Mouse (Mus musculus) R1 (cell line): ENCODE data around the gene Abhd14b.

Experiments used
- DNase-seq: peaks from one replicate; pipeline ENCODE4 v3.0.0-alpha.2; 2018; ENCODE audit warnings: low read depth, low spot score

The Abhd14b gene

DNA sequence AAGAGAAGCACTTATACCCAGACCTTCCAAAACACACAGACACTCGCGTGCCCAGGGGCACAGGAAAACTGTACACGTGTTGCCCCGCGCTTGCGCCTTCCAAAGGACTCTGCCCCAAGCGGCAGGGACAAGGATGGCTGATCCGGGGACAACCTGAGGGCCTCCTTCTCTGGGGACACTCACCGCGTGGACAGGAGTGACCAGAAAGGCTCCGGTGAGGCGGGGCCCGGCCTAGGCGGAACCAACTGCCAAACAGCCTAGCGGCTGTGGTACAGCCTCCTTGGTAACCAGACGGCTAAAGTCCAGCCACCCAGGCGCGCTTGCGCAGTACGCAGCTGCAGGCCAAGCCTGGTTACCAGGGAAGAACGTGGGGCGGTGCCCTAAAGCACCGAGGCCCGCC, at the start of gene Abhd14b, which contains the start of gene Abhd14a:
Gene Abhd14b, plus strand, starts transcription at position 112 of the 400 bp plus-strand sequence.
Gene Abhd14a, minus strand, starts transcription at position 331 of the 400 bp plus-strand sequence.
- peak; percentile 89 for DNase-seq

DNA sequence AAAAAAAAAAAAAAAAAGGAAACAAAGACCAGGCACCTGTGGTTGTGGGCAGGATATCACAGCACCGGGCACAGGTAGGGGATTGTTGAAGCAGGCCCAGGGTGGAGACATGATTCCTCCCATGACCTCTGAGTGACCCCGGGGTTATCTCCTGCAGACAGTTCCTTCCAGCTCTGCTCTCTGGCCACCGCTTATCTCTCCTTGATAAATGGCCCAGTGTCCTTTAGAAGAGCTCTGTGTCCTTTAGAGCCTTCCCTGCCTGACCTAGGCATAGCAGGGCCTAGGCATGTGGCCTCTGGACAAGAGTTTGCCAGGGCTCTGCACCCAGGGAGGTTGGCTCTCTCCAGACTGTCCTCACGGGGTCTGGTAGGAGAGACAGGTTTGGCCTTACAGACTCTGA, 49.5 kb upstream of the Abhd14b start:
- DNase-seq = no peak

- no peak for DNase-seq
Observed at GRCm38 (mm10) chr9:106398667-106399311, 48.5 kb upstream of the Abhd14b start.

DNA sequence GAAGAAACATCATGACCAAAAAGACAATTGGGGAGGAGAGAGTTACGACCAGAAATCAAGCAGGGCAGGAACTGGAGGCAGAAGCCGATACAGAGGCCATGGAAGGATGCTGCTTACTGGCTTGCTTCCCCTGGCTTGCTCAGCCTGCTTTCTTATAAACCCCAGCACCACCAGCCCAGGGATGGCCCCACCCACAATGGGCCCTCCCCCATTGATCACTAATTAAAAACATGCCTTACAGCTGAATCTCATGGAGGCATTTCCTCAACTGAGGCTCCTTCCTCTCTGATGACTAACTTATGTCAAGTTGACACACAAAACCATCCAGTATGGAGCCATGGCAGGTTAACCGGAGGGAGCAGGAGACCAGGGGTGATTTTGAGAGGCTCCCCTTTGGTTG, 47.5 kb upstream of the Abhd14b start:
- DNase-seq = no peak

DNA sequence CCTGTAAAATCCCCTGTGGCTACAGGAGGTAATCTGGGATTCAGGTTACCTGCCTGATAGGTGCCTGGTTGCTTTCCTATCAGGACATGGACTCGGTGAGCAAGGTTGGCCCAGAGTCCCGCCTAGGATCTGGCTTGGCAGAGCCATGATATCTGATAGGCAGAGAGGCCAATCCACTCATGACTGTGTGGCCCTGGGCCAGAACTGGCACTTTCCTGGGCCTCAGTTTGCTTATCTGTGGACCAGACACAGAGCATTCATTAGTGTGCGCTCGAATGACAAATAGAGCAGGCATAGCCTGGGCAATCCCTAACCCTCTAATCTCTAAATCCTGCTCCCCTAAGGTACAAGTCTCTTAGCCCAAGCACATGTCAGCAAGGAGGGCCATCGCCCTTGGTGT, 45.1 kb upstream of the Abhd14b start:
- no peak for DNase-seq

DNA sequence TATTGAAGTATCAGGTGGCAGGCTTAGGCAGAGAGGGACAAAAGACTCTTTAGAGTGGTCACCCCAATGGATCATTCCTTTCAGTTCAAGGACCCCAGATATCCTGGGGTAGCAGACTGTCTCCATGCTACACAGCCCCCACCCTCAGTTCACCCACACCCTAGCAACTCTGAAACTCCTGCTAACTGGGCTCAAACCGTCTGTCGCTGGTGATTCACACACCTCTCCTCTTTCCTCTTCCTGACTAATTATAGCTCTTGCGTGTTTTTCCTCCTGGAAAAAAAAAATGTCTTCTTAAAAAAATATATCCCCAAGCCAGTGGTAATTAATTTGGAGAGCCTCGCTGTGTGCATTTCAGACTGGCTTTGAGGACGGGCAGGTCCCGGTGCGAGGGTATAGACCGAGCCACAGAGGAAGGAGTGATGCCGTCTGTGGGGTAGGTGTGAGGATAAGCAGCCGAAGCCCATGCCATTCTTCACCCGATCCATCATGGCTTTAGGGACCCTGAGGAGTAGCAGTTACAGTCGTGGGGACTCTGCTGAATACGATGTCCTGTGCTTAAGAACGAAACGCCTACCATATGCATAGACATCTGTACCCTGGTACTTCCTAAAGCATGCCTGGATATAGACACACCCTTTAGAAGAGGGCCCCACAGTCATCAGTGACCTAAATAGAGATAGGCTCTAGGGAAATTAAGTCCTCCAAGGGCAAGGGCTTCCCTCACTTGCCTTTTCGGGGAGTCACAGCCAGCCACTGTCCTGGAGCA, 44.5 kb upstream of the Abhd14b start:
- DNase-seq = no peak

- no peak for DNase-seq
Observed at GRCm38 (mm10) chr9:106405275-106405674, 42.0 kb upstream of the Abhd14b start.

DNA sequence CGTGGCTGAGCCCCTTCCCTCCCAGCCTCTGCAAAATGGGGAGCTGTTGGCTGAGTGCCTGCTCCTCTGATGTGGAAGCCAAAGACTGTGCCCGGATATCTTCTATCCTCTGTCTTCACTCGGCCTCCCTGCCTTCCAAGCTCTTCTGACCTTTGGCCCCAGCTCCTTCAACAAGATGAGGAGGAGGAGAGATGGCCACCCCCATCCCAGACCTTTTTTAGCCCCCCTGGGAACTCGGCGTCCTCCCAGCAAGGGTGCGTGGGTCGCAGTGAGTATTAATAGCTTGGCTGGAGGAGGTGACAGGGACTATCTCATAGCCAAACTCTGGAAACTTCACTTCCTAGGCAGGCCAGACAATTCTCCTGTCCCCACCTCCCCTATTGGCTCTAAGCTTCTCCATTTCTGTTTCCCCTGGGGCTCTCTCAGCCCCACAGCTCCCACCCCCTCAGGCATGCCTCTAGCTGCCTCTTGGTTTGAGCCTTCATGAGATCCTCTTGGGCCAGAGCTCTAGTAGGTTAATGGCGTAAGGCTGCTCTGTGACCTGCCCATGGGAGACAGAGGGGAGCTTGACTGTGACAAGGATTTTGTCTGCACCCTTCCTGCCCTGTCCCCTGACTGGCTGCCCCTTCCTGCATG, 40.7 kb upstream of the Abhd14b start:
- DNase-seq = no peak

GRCm38 (mm10) chr9:106409096-106409495, 38.2 kb upstream of the Abhd14b start:
- peak; percentile 44 for DNase-seq

GRCm38 (mm10) chr9:106410086-106410650, 37.1 kb upstream of the Abhd14b start:
- no peak for DNase-seq

GRCm38 (mm10) chr9:106411091-106411594, 36.1 kb upstream of the Abhd14b start:
- no peak for DNase-seq

DNA sequence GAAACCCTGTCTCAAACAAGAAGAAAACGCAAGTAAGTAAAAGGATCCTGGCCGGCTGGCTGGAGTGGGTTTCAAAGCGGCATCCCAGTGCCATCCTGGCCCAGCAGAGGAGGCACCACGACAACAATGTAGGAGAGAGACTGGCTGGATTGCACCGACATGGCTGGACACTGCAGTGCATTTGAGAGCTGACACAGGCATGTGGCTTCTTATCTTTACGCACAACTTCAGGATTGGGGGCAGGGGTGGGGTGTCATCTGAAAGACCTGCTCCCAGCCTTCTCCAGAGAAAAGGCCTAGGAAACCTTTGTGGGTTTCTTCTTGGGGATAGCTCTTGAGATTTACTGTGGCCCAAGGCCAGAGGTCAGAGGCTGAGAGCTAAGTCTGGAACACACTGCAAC, 35.5 kb upstream of the Abhd14b start:
- DNase-seq = no peak

- DNase-seq = no peak
Observed at GRCm38 (mm10) chr9:106412210-106412609, 35.0 kb upstream of the Abhd14b start.

DNA sequence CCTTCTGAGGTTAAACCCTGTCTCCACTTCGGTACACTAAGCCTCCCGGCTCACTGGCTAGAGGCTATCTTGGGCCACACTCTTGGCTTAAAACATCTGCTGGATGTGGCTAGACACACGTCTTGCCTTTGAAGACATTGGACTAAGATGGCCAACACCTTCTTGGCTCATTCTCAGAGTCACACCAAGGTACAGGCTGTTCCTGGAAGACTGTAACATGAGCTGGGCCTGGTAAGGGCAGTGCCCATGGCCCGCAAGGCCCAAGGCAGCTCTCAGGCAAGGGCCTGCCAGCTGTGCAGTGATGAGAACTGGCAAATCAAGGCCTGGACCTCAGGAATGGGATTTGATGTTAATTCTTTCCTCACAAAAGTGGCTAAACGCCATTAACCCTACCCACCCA, 33.7 kb upstream of the Abhd14b start:
- DNase-seq = no peak

DNA sequence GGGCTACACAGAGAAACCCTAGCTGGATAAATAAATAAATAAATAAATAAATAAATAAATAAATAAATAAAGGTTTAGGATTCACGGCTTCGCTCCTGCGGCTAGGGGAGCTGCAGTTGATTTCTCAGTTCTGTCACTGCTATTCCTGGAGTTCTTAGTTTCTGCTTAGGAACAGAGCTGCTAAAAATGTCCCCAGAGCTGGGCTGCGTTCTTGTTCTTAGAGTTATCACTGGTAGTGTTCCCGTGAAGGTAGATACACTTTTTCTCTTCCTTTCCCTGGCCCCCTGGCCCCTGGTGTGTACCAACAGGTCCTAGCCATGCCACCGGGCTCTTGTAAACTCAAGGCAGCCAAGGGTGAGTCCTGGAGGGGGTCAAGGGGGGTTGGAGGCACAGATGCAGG, 30.4 kb upstream of the Abhd14b start:
- no peak for DNase-seq

- DNase-seq = peak; percentile 76
Observed at GRCm38 (mm10) chr9:106417841-106418625, 29.2 kb upstream of the Abhd14b start.

GRCm38 (mm10) chr9:106420608-106421007, 26.7 kb upstream of the Abhd14b start:
- no peak for DNase-seq

DNA sequence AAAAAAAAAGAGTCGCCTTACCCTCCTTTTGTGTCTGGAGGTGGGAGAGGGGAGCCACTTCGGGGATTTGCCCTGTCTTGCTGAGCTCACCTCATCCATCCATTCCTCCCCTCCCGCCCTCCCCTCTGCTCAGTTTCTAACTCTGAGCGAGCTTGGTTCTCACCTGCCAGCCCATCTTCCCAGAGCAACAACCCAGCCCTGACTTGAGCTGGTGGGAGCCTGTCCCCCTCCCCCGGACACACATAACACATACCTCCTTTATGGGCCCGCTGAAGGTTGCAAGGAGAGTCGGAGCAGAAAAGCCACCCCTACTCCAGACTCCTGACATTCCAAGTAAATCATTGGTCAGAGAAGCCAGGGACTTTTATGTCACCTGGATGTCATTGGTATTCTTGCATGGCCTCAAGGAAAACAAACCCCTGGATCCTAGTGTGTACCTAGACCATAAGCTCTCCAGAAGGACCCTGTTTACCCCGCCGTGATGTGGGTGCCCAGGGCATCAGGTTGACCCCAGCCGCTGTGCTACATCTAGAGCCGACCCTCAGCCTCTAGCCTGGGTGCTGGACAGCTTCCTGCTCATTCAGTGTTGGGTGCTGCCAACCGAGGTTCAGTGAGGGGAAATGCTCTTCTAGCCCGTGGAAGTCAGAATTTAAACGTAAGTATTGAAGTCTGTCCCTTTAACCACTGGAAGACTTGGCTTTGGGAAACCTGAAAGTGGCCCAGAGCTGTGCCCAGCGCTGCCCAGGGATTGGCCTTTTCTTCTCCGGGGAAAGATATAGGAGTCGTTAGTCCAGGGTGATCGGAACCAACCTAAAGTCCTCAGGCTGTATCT, 26.0 kb upstream of the Abhd14b start:
- DNase-seq = no peak

DNA sequence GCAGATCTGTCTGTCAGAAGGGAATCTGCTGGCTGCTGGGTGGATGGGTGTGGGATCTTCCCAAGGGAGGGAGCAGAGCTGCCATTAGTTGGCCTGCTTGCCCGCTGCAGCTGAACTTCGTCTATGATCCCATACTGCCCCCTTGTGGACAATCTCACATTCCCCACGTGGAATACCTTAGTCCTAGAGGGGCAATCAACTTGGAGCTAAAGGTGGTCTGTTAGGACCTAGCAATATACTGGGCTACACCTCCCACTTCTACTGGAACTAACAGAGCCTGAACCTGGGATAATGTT, 25.4 kb upstream of the Abhd14b start:
- peak; percentile 92 for DNase-seq

- no peak for DNase-seq
Observed at GRCm38 (mm10) chr9:106428719-106429220, 18.5 kb upstream of the Abhd14b start.
